Mouse (Mus musculus) left cerebral cortex, postnatal 14 days (tissue): ENCODE measurements around the gene Cfap126. TPM values are rescaled to one million over a fixed set of nuclear protein-coding genes. Genes with fewer than 3 reads are reported as not detected.
"Not testable (repeated sequence)": the region's sequence is repeated elsewhere in the genome, so short reads cannot be mapped to it uniquely, and the experiment has no call there.

Experiments used
- DNase-seq, 2 experiments: peaks; one replicate each; pipeline ENCODE4 v3.0.0; 2021 to 2022; ENCODE audit warnings: low spot score in 2 of 2, mixed read lengths in 1 of 2
- intact Hi-C: fragments of 180-260 bp; cut with DNase I; formaldehyde crosslinking; loops from one replicate; pipeline ENCODE4 v1.15.1; 2025
- total RNA-seq, 2 experiments: library from RNA; stranded (reverse); gene quantifications; 2 replicates each; pipeline ENCODE4 v1.2.3; 2021

Cfap126 gene
- total RNA-seq, 2 experiments from 2014 or later = 0.62 to 0.74 TPM

GRCm38 (mm10) chr1:171088237-171088869 lies 25.4 kb upstream of the Cfap126 start:
- DNase-seq, intact Hi-C loops: not testable (repeated sequence)

- no peak for DNase-seq
- intact Hi-C loops = no loop called here
Observed at GRCm38 (mm10) chr1:171089891-171090290, 23.8 kb upstream of the Cfap126 start.

- no peak for DNase-seq
- intact Hi-C loops = no loop called here
Observed at GRCm38 (mm10) chr1:171090761-171091160, 23.0 kb upstream of the Cfap126 start.

GRCm38 (mm10) chr1:171094424-171094823 lies 19.3 kb upstream of the Cfap126 start:
- DNase-seq = no peak
- intact Hi-C loops = no loop called here

GRCm38 (mm10) chr1:171096110-171096964 lies 17.4 kb upstream of the Cfap126 start:
- no peak for DNase-seq
- intact Hi-C loops = no loop called here

DNA sequence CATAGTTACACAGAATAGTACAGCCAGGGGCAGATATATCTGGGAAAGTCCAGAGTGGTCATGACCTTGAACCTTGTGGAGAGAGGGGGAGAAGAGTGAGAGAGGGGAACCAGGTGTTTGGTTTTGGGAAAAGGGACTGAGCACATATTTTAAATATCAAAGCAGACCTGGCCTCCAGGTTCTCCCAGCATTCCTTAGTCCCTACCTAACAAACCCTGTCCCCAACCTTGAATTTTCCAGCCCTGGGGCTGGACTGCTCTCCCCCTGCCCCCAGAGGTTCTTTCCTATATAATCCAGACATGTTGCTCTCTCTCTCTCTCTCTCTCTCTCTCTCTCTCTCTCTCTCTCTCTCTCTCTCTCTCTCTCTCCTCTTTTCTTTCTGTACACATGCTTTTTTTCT lies 16.6 kb upstream of the Cfap126 start:
- intact Hi-C loops = no loop called here
- DNase-seq = no peak

DNA sequence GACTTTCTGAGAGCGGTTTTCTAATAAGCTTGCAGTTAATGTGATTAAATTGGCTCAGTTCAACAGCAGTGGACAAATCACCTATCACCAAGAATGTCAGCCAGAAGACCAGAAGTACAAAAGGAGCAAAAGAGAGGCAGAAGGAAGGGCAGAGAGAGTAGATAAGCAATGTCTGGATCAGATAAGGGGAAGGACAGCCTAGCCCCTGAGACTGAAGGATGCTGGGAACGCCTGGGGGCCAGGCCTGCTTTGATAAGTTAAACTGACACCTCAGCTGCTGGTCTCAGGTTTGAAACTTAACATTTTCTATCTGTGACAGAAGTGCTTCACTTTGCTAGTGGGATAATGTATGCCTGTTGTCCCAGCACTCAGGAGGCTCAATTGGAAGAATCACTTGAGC lies 16.1 kb upstream of the Cfap126 start:
- intact Hi-C loops = no loop called here
- DNase-seq = no peak

DNA sequence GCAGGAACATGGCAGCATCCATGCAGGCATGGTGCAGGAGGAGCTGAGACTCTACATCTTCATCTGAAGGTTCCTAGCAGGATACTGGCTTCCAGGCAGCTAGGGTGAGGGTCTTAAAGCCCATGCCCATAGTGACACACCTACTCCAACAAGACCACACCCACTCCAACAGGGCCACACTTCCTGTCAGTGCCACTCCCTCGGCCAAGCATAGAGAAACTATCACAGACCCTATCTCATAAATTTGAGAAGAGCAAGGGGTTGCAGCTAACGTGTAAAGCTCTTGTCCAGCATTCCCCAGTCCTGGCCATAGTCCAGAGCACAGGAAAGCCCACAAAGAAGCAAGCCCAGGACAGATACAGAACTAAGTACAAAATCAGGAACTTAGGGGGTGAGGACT lies 12.7 kb upstream of the Cfap126 start:
- no peak for DNase-seq
- intact Hi-C loops = no loop called here

- peak; percentile 87 to 93 for DNase-seq
- intact Hi-C loops = loop anchor here (2.0 kb wide), 1 partner anchor 65 kb away; no protein-coding TSS in a partner anchor
Observed at GRCm38 (mm10) chr1:171101733-171102546, 11.8 kb upstream of the Cfap126 start.

GRCm38 (mm10) chr1:171102547-171103177 lies 11.1 kb upstream of the Cfap126 start:
- intact Hi-C loops = loop anchor here (2.0 kb wide), 1 partner anchor 66 kb away; no protein-coding TSS in a partner anchor
- DNase-seq = peak; percentile 87 to 93

GRCm38 (mm10) chr1:171103179-171103840 lies 10.4 kb upstream of the Cfap126 start:
- DNase-seq = no peak

GRCm38 (mm10) chr1:171105226-171105625 lies 8.5 kb upstream of the Cfap126 start:
- intact Hi-C loops = no loop called here
- no peak for DNase-seq

More at GRCm38 (mm10) chr1:171103179-171103840, 10.4 kb upstream of the Cfap126 start:
- intact Hi-C loops = loop anchor here (2.0 kb wide), 1 partner anchor 67 kb away; no protein-coding TSS in a partner anchor

DNA sequence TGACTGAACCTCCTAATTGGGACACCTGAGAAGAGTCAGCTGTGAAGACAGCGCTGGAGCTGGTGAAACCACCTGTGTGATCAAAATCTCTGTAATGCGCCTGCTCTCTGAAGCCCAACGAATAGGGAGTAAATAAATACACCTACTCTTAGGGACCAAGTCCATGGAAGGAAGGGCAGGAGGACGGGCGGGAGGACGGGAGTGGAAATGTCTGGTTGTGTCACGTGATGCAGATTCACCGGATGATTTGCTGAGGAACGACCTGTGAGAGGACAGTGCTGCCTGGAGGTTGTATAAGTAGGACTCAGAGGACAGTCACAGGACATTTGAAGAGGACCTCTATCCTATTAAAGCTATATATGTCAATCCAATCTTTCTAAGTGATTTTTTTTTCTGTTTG lies 4.1 kb upstream of the Cfap126 start:
- intact Hi-C loops = loop anchor here (10.0 kb wide), 1 partner anchor 145 kb away; the partner anchor contains the start of genes Adamts4 and Ndufs2

DNA sequence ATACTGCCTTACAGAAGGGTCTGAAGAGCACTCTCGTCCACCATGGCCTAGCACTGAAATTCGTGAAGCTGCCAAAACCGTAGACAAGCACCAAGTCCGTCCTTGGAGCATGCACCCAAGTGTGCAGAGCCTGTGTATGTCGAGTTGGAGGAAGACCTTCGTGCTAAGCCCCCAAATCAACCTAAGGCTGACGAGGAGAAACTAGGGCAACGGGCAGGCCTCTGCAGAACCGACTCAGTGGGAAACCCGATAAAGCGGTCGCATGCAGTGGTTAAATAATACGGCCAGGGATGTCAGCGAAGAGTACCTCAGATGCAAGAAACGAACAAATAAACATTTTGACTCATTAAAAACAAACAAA lies 3.1 kb upstream of the Cfap126 start:
- DNase-seq = no peak
- intact Hi-C loops = loop anchor here (10.0 kb wide), 1 partner anchor 144 kb away; the partner anchor contains the start of genes Adamts4 and Ndufs2

More for the DNA sequence above, 4.1 kb upstream of the Cfap126 start:
- DNase-seq = no peak

DNA sequence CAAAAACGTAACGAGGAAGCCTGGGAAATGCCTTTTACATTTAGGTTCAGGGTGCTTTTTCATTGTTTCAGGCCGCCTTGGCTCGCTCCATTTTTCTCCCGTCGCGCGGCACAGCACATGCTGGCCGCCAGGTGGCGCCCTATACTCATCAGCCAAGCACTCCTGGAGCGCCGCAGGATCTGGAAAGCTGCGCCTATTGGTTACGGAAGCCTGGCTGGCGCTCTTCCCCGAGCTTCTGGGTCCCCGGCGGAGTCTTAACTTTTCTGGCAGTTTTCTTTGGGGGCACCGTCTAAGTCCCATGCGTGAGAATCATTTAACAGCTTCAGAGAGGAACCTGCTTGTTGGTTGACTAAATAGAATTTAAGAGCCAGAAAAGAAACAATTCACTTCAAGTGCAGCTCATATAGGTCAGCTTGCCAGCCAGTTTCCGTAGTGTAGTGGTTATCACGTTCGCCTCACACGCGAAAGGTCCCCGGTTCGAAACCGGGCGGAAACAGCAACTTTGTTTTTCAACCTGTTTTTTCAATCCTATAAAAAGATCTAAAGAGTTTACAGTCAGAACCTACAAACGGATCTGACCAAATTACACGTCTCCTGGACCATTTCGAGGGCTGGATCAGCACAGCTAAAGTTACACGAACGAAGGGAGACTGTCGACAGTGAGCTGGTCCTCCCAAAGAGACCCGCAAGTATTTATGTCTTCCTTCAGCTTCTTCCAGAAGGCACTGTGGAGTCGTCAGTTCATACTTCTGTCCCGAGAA lies 2.5 kb upstream of the Cfap126 start:
- intact Hi-C loops = loop anchor here (10.0 kb wide), 1 partner anchor 144 kb away; the partner anchor contains the start of genes Adamts4 and Ndufs2
- DNase-seq = peak; percentile 96 to 98

- intact Hi-C loops = loop anchor here (10.0 kb wide), 1 partner anchor 143 kb away; the partner anchor contains the start of genes Adamts4 and Ndufs2
- DNase-seq = peak; percentile 41 to 48
Observed at GRCm38 (mm10) chr1:171111781-171112575, 1.7 kb upstream of the Cfap126 start.

DNA sequence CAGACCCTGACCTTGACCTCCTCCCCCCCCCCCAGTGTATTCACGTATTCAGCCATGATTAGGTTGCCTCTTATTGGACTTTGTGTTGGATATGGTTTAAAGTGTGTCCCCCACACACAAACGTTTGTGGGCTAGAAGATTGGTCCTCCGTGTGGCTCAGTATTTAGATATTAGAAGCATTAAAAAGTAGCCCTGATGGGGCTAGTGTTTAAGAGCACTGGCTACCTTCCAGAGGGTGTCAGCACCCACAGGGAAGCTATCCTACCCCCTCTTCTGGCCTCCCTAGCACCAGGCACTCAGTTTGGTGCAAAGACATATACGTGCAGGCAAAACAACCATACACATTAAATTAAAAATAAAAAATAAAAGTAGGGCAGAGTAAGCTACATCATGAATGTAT lies 732 bp upstream of the Cfap126 start:
- intact Hi-C loops = loop anchor here (10.0 kb wide), 1 partner anchor 142 kb away; the partner anchor contains the start of genes Adamts4 and Ndufs2
- DNase-seq = no peak
